Mouse (Mus musculus) monocyte, adult 2 months (primary cell): ENCODE data around the gene Hnf1a.

ENCODE experiments used
- DNase-seq, 2 experiments: peaks; one replicate each; pipeline ENCODE4 v3.0.0; 2022; ENCODE audit warnings: low spot score in 2 of 2, low read depth in 1 of 2

Hnf1a gene

DNA sequence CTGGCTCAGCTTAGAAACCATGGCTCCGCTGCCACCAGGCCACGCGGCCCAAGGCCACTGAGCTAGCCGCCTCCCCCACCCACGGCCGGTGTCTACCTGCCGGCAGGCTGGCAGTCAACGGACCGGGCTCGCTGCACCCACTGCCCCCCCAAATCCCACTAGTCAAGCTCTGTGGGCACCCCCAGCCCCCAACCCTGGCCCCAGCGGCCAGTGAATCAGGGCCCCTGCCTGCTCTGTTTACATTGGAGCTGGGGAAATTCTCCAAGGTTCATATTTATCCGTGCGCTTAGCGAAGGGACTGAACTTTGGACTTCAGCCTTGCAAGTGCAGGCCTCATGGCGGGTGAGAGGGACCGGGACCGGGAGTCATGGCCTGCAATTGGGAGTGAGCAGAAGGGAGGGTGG is at the start of gene Hnf1a:
Gene Hnf1a, minus strand, starts transcription at position 271 of the 404 bp plus-strand sequence.
- DNase-seq = no peak

- DNase-seq = no peak
These were observed 47.9 kb upstream of the Hnf1a start for GRCm38 (mm10) chr5:115018813-115019212.

- DNase-seq = no peak
These were observed 47.4 kb upstream of the Hnf1a start for GRCm38 (mm10) chr5:115018270-115018669.

DNA sequence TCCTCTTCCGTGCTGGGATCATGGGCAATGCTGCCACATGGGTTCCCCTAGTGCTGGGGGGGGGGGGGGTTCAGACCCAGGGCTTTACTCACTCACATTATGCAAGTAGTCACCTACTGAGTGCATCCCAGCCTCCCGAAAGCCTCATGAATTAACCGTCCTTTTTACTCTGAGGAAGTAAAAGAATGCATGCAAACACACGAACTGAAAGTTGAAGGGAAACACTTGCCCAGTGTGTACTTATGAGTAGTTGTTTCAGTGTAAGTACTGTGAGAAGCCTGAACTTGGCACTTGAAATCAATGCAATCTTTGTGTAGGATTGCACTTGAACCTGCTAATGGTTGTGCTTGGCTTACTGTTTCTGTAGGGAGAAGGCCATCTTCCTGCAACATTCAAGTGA is 44.2 kb upstream of the Hnf1a start:
- no peak for DNase-seq

GRCm38 (mm10) chr5:115014570-115014969 is 43.7 kb upstream of the Hnf1a start:
- no peak for DNase-seq

GRCm38 (mm10) chr5:115013436-115013835 is 42.5 kb upstream of the Hnf1a start:
- DNase-seq = no peak

DNA sequence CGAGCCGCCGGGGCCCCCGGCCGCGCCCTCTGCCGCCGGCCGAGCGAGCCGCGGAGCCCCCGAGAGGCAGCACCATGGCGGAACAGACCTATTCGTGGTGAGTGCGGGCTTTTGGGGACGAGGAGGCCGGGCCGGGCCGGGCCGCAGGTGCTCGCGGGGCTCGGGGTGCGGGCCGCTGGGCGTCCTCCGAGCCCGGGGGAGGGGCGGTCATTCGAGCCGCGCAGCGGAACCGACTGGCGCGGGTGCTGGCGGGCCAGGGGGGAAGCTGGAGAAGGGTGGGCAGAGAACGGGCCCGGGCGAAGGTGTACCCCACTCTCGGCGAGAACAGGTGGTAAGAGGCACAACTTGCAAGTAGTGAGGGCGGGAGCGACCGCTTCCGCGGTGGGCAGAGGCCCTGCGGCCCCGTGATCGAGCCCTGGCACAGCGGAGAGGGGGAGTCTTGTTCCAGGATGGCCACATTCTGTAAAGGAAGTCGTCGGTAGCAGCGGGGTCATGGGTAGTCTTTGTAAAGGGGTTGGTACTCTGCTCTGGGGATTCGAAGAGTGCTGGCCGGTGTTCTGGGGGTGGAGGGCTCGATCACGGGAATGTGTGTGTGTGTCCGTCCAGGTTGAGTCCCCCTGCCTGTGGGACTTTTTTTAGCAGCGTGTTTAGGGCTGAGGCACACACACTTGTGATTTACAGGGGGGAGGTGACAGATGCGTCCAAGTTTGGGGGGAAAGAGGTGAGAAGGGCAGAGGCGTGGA is 40.8 kb upstream of the Hnf1a start:
- DNase-seq = peak in 1 of 2 experiments; percentile 16

- no peak for DNase-seq
These were observed 40.3 kb upstream of the Hnf1a start for GRCm38 (mm10) chr5:115011217-115011518.

DNA sequence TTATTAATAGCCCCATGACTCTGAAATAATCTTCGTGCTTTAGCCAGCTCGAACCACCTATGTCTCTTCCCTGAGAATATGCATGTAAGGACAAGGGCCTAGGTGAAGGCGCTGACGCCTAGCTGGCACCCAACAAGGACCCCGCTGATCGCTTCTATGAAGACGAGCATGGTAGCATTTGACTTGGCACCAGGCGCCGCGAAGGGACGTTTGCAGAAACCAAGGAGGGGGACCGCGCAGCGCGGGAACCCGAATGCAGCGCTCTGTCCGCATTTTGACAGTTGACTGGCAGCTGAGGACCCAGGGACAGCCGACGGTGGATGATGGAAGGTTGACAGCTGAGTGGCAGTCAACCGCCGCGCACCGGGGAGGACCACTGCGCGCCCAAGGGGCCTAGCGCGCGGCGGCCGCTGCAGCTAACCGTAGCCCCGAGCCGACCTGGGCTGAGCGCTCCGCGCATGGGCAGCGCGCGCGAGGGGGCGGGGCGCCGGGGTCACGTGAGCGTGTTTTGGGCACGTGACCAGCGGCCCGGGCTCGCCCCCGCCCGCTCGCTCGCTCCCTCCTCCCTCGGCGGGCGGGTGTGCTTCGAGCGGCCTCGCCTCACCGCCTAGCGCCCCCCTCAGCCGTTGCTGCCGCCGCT is 39.8 kb upstream of the Hnf1a start, which contains the start of gene Sppl3:
Gene Sppl3, plus strand, starts transcription at position 561 of the 640 bp plus-strand sequence.
- peak; percentile 67 to 89 for DNase-seq

- no peak for DNase-seq
These were observed 39.1 kb upstream of the Hnf1a start for GRCm38 (mm10) chr5:115009961-115010360.

- no peak for DNase-seq
These were observed 38.2 kb upstream of the Hnf1a start for GRCm38 (mm10) chr5:115009143-115009542.

GRCm38 (mm10) chr5:115008307-115008706 is 37.4 kb upstream of the Hnf1a start:
- no peak for DNase-seq

GRCm38 (mm10) chr5:115007768-115008167 is 36.9 kb upstream of the Hnf1a start:
- no peak for DNase-seq

DNA sequence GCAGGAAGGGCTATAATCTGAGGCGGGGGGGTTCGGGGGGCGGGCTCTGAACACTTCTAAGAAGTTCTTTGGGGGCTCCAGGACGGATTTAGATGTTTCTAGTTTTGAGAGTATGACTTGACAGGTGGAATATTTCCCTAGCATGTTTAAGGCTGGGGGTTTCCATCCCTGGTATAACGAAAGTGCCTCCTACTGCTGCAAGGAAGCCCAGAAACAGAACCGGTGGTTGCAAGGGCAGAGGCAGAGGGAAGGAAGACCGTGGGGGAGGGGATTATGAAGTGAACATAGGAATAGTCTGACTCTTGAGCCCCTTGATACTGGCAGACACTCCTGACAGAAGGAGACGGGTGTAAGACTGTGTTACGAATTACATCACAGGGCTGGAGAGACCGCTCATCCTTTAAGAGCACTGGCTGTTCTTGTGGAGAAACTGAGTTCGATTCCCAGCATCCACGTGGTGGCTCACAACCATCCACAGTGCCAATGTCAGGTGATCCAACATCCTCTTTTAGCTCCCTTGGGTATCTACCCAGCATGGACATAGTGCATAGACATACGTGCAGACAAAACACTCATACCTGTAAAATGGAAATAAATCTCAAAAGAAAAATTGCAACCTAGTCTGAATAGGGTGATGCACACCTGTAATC is 32.5 kb upstream of the Hnf1a start:
- no peak for DNase-seq

DNA sequence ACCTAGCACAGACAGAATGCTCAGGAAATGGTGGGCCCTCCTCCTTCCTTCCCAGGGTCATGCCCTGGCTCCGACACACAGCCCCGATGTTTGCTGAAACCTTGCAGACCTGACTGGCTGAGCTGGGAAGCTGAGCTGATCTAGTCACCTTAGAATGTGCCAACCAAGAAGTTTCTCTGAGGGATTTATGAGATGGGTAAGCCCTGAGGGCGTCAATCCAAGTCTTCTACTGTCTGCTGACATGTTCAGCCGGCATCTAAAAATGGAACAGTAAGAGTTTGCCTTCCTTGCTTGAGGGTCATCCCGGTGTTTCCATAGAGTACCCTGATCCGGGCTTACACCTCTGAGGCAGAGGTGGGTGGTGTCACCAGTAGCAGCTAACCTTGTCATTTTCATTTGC is 31.9 kb upstream of the Hnf1a start:
- no peak for DNase-seq

DNA sequence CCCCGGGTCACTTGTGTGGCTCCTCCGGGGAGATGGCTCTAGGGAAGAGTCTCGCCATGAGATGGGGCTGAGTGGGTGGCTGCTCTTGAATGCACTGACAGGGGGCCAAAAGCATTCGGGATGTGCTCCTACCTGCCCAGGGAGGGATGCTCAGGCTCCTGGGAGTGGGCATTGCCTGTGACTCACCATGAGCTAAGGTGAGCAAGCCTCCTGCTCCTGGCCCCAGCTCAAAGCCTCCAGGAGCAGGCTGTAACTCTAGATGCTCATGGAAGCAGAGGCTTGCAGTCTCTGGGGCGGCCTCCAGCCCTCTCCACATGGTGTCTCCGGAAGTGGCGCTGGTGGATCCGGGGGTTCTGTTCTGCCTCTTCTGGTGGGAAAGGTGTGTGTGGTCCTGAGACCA is 30.6 kb upstream of the Hnf1a start:
- DNase-seq = no peak

- DNase-seq = no peak
These were observed 29.6 kb upstream of the Hnf1a start for GRCm38 (mm10) chr5:115000503-115000902.

GRCm38 (mm10) chr5:114997327-114997726 is 26.4 kb upstream of the Hnf1a start:
- no peak for DNase-seq

GRCm38 (mm10) chr5:114996447-114996846 is 25.6 kb upstream of the Hnf1a start:
- DNase-seq = no peak

DNA sequence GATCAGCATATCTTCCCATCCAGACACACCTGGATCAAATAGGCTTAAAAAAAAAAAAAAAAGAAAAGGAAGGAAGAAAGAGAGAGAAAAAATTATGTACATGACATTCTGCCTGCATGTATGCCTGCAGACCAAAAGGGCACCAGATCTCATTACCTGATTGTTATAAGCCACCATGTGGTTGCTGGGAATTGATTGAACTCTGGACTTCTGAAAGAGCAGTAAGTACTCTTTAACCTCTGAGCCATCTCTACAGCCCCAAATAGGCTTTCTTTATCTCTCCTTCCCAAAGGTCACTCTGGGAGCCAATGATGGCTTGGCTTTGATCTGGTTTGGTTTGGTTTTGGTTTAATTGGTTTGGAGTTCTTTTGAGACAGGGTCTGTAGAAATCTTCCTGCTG is 14.2 kb upstream of the Hnf1a start:
- DNase-seq = no peak

DNA sequence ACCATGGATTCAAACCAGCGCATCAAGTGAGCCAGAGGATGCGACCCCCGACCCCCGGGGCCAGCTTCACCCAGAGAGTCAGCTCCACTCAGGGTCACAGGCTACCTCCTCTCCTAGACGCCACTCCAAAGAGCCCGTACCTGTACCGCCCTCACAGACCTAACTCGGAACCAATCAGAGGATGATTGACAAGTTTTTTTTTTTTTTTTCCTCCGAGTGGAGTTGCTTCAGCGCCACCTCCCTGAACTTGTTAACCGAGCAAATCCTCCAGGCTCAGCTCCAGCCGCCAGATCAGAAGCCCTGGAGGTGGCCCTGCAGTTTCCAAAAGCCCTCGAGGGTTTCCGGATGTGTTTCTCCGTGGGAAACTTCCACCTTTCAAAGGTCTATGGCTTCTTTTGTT is 11.1 kb upstream of the Hnf1a start:
- no peak for DNase-seq

- no peak for DNase-seq
These were observed 9.3 kb upstream of the Hnf1a start for GRCm38 (mm10) chr5:114980122-114980748.
